Mouse (Mus musculus) embryonic facial prominence, embryonic 11.5 days (tissue): Measurements from ENCODE around the gene Cog3. TPM values are rescaled to one million over a fixed set of nuclear protein-coding genes. Genes with fewer than 3 reads are reported as not detected.

Experiments used
- ATAC-seq: fragments of 200-750 bp; cut with Nextera tagmentation; replicated peaks from 2 replicates; pipeline ENCODE4 v1.8.0; 2017; ENCODE audit warnings: low read depth; ENCODE audit not compliant: insufficient number of reproducible peaks, low FRiP score, low TSS enrichment
- DNase-seq: peaks from one replicate; pipeline ENCODE4 v3.0.0-alpha.2; 2015; ENCODE audit warnings: low spot score
- H3K27ac ChIP-seq: fragments of 300-500 bp; sonication (generic); replicated peaks from 2 replicates; pipeline ENCODE4 v1.5.1; 2014; ENCODE audit warnings: mild to moderate bottlenecking, low read depth, low read length, control low read depth
- H3K27me3 ChIP-seq: fragments of 300-500 bp; sonication (generic); 2 replicates; pipeline ENCODE4 v1.6.1; 2014; ENCODE audit warnings: mild to moderate bottlenecking, low read length, moderate library complexity, mixed read lengths; ENCODE audit not compliant: control insufficient read depth, insufficient read depth
- H3K36me3 ChIP-seq: fragments of 300-500 bp; sonication (generic); replicated peaks from 2 replicates; pipeline ENCODE4 v1.6.1; 2014; ENCODE audit warnings: low read depth, mild to moderate bottlenecking, low read length, moderate library complexity, mixed read lengths; ENCODE audit not compliant: control insufficient read depth, insufficient read depth
- H3K4me1 ChIP-seq: fragments of 300-500 bp; sonication (generic); 2 replicates; pipeline ENCODE4 v1.6.1; 2014; ENCODE audit warnings: low read length, mixed read lengths; ENCODE audit not compliant: control insufficient read depth, insufficient read depth
- H3K4me2 ChIP-seq: fragments of 300-500 bp; sonication (generic); 2 replicates; pipeline ENCODE4 v1.6.1; 2014; ENCODE audit warnings: low read depth, mild to moderate bottlenecking, control low read depth, low read length, moderate library complexity
- H3K4me3 ChIP-seq: fragments of 300-500 bp; sonication (generic); 2 replicates; pipeline ENCODE4 v1.5.1; 2014; ENCODE audit warnings: low read depth, low read length, control low read depth
- H3K9ac ChIP-seq: fragments of 300-500 bp; sonication (generic); replicated peaks from 2 replicates; pipeline ENCODE4 v1.6.1; 2014; ENCODE audit warnings: mild to moderate bottlenecking, control low read depth, low read length
- H3K9me3 ChIP-seq: fragments of 300-500 bp; sonication (generic); replicated peaks from 2 replicates; pipeline ENCODE4 v1.6.1; 2016; ENCODE audit warnings: mild to moderate bottlenecking, low read length, inconsistent platforms, mixed read lengths; ENCODE audit not compliant: control insufficient read depth
- whole genome bisulfite sequencing: fragments of 180-500 bp; shearing (Covaris S2); extraction: QIAGEN DNeasy Blood & Tissue Kit; methylation state at CpG from one replicate; pipeline ENCODE4 v1.1.7; 2014; 5-methylcytosine and 5-hydroxymethylcytosine counted together
- polyA plus RNA-seq: library from polyadenylated mRNA; unstranded; fragments of >200 nt; fragmentation: Nextera tagmentation; extraction: Ambion mirVana; gene quantifications from 2 replicates; pipeline ENCODE4 v1.2.1, GENCODE M21; 2014

Gene Cog3
- polyA plus RNA-seq, 1 experiment from 2014 or later: 27.2 TPM

DNA sequence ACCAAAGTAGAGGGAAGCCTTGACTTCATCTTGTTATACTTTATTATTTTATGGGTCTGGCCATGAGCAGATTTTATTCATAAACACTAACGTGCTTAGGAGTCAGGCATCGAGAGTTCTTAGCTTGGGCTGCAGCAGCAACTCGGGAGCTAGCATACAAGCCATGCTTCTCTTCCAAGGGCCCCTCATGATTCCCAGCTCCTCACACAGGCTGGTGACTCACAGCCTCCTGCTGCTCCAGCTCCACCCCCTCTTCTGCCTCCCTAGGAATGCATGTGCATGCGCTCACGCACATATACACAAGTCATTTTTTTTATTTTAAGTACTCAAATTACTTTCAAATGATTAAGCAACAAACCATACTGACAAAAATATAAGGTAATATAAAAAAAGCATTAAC lies 26.2 kb downstream of the Cog3 start:
- H3K27me3 ChIP-seq: no peaks in the 10 kb centered on the region
- H3K4me3 ChIP-seq: no peak overlapping the region
- no peak for ATAC-seq
- 88% methylated on average over 5 of the region's 5 CpGs for WGBS
- H3K4me1 ChIP-seq: no peaks in the 10 kb centered on the region
- H3K36me3 ChIP-seq: peaks cover 5% of the 10 kb centered on the region
- no peak overlapping the region for H3K9ac ChIP-seq
- no peak overlapping the region for H3K27ac ChIP-seq
- no peak for DNase-seq
- no peak overlapping the region for H3K4me2 ChIP-seq
- H3K9me3 ChIP-seq: no peaks in the 10 kb centered on the region

DNA sequence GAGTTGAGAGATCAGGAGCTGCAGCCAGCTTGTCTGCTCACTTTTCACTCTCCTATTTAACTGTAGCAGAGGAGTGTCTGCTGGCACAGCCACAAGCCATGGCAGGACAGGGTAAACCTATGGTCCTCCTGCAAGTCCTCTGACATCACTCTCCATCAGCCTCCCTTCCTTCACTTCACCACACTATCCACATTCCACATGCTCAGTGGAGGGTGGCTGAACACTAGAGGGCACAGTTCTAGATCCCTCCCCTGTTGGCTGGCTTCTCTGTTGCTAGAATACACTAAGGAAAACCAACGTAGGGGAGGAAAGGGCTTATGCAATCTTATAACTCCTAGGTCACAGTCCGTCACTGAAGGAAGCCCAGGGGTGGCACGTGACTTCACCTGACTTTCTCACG lies 27.3 kb downstream of the Cog3 start:
- peaks cover 2% of the 10 kb centered on the region for H3K36me3 ChIP-seq
- no peak overlapping the region for H3K9ac ChIP-seq
- H3K4me3 ChIP-seq: no peak overlapping the region
- H3K9me3 ChIP-seq: no peaks in the 10 kb centered on the region
- no peak overlapping the region for H3K27ac ChIP-seq
- no peaks in the 10 kb centered on the region for H3K4me1 ChIP-seq
- H3K27me3 ChIP-seq: no peaks in the 10 kb centered on the region
- peak; percentile 11 for DNase-seq
- 0 out of 2 replicates have a peak, but pooled peaks have one; percentile 52 for ATAC-seq
- no peak overlapping the region for H3K4me2 ChIP-seq
- WGBS: 83% methylated on average over 4 of the region's 4 CpGs

DNA sequence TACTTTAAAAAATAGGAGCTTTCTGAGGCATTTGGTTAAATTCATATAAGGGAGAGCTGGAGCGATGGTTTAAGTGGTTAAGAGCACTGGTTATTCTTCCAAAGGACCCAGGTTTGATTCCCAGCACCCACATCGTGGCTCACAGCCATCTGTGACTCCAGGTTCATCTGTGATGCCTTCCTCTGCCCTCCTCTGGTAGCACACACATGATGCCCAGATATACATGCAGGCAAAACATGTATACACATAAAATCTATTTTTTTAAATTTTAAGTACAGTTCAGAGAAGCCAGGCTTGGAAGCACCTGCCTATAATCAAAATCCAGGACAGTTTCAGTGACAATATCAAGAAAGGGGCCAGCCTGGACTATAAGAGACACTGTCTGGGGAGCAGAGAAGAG lies 31.5 kb downstream of the Cog3 start:
- Histone ChIP-seq H3K9ac (no peak overlapping the region), H3K9me3 (no peaks in the 10 kb centered on the region), H3K4me2 (no peak overlapping the region), H3K27me3 (no peaks in the 10 kb centered on the region), H3K27ac (no peak overlapping the region), H3K4me3 (no peak overlapping the region), H3K36me3 (peaks cover 6% of the 10 kb centered on the region), H3K4me1 (no peaks in the 10 kb centered on the region)
- DNase-seq: no peak
- no peak for ATAC-seq
- WGBS: 95% methylated on average over 2 of the region's 2 CpGs

DNA sequence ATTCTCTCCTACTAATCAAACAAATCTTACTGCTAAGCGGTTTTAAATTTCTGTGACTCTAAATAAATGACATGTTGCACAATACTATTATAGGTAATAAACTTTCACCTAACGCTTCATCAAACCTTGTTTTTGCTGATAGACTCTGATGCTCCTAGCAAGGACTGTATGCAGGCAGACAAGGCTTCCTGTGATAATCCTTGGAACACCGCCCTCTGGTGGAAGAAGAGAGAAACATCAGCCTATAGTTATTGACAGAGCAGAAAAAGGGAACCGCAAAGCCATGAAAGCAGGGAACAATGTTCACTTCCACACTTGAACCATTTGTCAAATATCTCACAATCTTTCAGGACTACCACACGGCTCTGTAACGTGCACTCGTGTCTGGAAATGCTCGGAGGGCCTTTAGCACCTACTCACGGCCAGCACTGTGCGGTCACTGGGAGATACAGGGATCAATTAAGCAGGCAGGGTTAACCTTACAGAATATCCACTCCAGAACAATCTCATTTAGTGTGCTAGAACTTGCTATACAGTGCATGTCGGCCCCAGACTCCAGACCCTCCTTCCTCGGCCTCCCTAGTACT lies 32.2 kb downstream of the Cog3 start:
- ATAC-seq: no peak
- Histone ChIP-seq H3K36me3 (peaks cover 6% of the 10 kb centered on the region), H3K9me3 (no peaks in the 10 kb centered on the region), H3K4me1 (no peaks in the 10 kb centered on the region), H3K4me3 (no peak overlapping the region), H3K27me3 (no peaks in the 10 kb centered on the region), H3K27ac (no peak overlapping the region), H3K9ac (no peak overlapping the region), H3K4me2 (no peak overlapping the region)
- WGBS: 58% methylated on average over 12 of the region's 12 CpGs
- DNase-seq: peak; percentile 86

DNA sequence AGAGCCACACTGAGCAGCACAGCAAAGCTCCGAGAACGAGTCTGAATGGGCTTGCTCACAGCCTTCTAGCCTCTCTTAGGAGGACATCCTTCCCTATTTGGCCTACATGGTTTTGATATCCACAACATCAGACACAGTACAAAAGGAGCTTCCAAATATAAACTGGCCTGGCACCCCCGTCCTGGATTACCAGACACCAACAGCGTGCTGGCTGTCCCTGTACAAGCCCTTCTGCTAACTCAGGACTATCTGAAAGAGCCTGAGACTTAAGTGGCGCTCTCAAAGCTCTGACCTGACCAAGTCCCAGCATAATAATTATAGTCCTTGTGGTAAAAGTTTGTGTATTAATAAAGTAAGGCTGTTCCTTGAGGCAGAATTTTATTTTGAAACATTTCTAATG lies 34.2 kb downstream of the Cog3 start:
- H3K9ac ChIP-seq: no peak overlapping the region
- H3K4me3 ChIP-seq: no peak overlapping the region
- no peak overlapping the region for H3K27ac ChIP-seq
- H3K27me3 ChIP-seq: no peaks in the 10 kb centered on the region
- 91% methylated on average over 5 of the region's 5 CpGs for WGBS
- no peaks in the 10 kb centered on the region for H3K4me1 ChIP-seq
- H3K36me3 ChIP-seq: peaks cover 6% of the 10 kb centered on the region
- DNase-seq: no peak
- no peaks in the 10 kb centered on the region for H3K9me3 ChIP-seq
- ATAC-seq: no peak
- no peak overlapping the region for H3K4me2 ChIP-seq

DNA sequence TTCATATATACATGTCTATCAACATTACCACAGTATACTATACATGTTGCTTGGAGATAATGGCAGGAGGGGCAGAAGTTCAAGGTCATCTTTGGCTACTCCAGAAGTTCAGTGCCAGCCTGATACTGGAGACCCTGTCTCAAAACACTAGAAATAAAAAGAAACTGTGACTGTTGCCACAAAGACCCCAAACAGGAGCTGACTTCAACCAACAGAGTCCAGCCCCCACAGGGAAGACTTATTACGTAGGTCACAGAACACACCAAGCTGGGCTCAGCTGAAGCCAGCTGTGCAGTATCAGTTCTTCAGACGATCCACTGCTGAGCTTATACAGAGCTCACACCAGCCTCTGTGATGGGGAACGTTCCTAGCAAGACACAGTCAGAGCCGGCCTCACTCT lies 37.9 kb downstream of the Cog3 start:
- H3K9me3 ChIP-seq: no peaks in the 10 kb centered on the region
- ATAC-seq (no peak), DNase-seq (no peak)
- H3K9ac ChIP-seq: no peak overlapping the region
- 91% methylated on average over 4 of the region's 4 CpGs for WGBS
- no peaks in the 10 kb centered on the region for H3K27me3 ChIP-seq
- H3K4me2 ChIP-seq: no peak overlapping the region
- no peak overlapping the region for H3K27ac ChIP-seq
- H3K4me3 ChIP-seq: no peak overlapping the region
- H3K4me1 ChIP-seq: no peaks in the 10 kb centered on the region
- H3K36me3 ChIP-seq: peaks cover under 1% of the 10 kb centered on the region

DNA sequence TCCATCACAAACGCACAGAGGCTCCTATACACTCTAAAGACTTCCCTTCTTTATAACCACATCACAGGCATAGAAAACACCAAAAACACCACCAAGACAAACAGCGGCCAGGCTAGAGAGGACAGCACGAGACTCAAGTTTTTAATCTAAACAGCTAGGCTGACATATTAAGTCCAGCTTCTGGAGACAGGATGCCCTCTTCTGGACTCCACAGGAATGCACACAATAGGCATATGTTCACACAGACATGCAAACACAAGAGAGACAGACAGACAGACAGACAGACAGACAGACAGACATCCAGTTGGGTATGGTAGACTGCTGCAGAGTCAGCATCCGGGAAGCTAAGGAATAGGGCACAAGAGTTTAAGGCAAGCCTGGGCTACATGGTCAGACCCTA lies 40.7 kb downstream of the Cog3 start:
- Histone ChIP-seq H3K27me3 (no peaks in the 10 kb centered on the region), H3K9me3 (no peaks in the 10 kb centered on the region), H3K27ac (no peak overlapping the region), H3K4me2 (no peak overlapping the region), H3K4me3 (no peak overlapping the region), H3K9ac (no peak overlapping the region), H3K36me3 (no peaks in the 10 kb centered on the region; the same call in none of the 2 replicates), H3K4me1 (no peaks in the 10 kb centered on the region)
- 86% methylated on average over 4 of the region's 4 CpGs for WGBS
- no peak for DNase-seq
- no peak for ATAC-seq

DNA sequence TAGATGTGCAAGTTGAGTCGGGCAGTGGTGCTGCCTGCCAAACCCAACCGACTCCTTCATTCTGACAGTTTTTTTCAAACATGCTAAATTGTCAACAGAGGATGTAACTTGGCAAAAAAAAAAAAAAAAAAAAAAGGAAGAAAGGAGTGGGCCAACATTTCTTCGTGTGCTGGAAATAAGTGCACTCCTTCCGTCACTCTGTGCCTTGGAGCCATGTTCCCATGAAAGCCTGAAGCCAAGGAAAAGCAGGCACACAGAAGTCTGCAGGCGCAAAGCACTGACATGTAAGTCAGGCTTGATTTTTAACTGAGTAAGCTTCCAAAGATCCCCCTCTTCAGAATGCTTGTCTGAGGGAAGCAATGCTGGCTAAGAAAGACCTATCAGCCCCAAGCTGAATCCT lies 41.6 kb downstream of the Cog3 start:
- Histone ChIP-seq H3K27me3 (no peaks in the 10 kb centered on the region), H3K4me2 (no peak overlapping the region), H3K4me1 (no peaks in the 10 kb centered on the region), H3K4me3 (no peak overlapping the region), H3K27ac (no peak overlapping the region), H3K36me3 (no peaks in the 10 kb centered on the region; the same call in none of the 2 replicates), H3K9ac (no peak overlapping the region), H3K9me3 (no peaks in the 10 kb centered on the region)
- ATAC-seq: no peak
- DNase-seq: no peak
- 90% methylated on average over 5 of the region's 5 CpGs for WGBS
